Mouse (Mus musculus): ENCODE data around the gene Polr1c.

GRCm38 (mm10) chr17:46265502-46265901 is 17.6 kb upstream of the Polr1c start:
- TF ChIP-seq CTCF (IDR thresholded peaks at IDR 0.05; ENCODE audit: low read depth, low read length), result no peak
- no peak for TF ChIP-seq TAL1 (conservative IDR thresholded peaks at IDR 0.05; ENCODE audit: low read depth, low read length)
